26 mouse cellular contexts compared by ENCODE assay signal in genomic region chr13:73734379-73734778, GRCm38 (mm10). TPM values are rescaled to one million over a fixed set of nuclear protein-coding genes. Genes with fewer than 3 reads are reported as not detected.
DNase-seq lines count a peak whose midpoint lies in the region; ATAC-seq and TF ChIP-seq lines count a peak whose summit lies in the region.
"Had no signal": no experiment of that assay in that cellular context is flagged by ENCODE, and none has a peak within 500 bp of the region (broad histone marks: within the 10 kb centered on the region; RNA-seq: fewer than 3 reads in every experiment).

No protein-coding gene starts in this region.

- no peak overlapping the region for H3K4me2 ChIP-seq in heart, embryonic 12.5 days
- H3K4me2 ChIP-seq in liver, embryonic 11.5 days, result no peak overlapping the region
- peak overlapping the region; percentile 62 for H3K4me2 ChIP-seq in stomach, postnatal 0 days (replicated peaks; ENCODE audit: low read depth)
- H3K4me2 ChIP-seq: embryonic facial prominence, embryonic 12.5 days; forebrain, embryonic 13.5 days; forebrain, embryonic 15.5 days had no signal

- peak overlapping the region; percentile 89 for H3K27ac ChIP-seq in heart, adult 2 months
- no peak overlapping the region for H3K27ac ChIP-seq in heart, embryonic 12.5 days (ENCODE audit: poor library complexity, severe bottlenecking)
- H3K27ac ChIP-seq in liver, adult 2 months (replicated peaks; ENCODE audit: insufficient read depth, low read depth, low read length), result no peak overlapping the region; the same call in 1 of the 2 replicates
- no peak overlapping the region for H3K27ac ChIP-seq in liver, embryonic 11.5 days (ENCODE audit: low read depth, low read length)
- 0 out of 2 replicates have a peak overlapping the region, but pooled peaks have one; percentile 8 for H3K27ac ChIP-seq in spleen, adult 2 months (ENCODE audit: insufficient read depth, low read length)
- no peak overlapping the region for H3K27ac ChIP-seq in stomach, postnatal 0 days (replicated peaks)
- H3K27ac ChIP-seq: embryonic facial prominence, embryonic 10.5 days; embryonic facial prominence, embryonic 12.5 days; forebrain, embryonic 13.5 days; forebrain, embryonic 15.5 days had no signal

- H3K79me2 ChIP-seq in heart, adult 2 months (replicated peaks; ENCODE audit: control insufficient read depth, insufficient read depth, low read length), result no peaks in the 10 kb centered on the region; the same call in 1 of the 2 replicates
- H3K79me2 ChIP-seq in liver, adult 2 months (ENCODE audit: control insufficient read depth, insufficient read depth, low read length), result peaks cover 3% of the 10 kb centered on the region; the same call in 1 of the 2 replicates

- TF ChIP-seq EP300 in heart, adult 2 months (IDR thresholded peaks at IDR 0.05; ENCODE audit: insufficient read depth, low read depth, low read length), result 0 out of 2 replicates have a peak, but pooled peaks have one; percentile 62
- TF ChIP-seq EP300 in stomach, postnatal 0 days (optimal IDR thresholded peaks at IDR 0.05), result no peak

- no peaks in the 10 kb centered on the region; the same call in none of the 2 replicates for H3K36me3 ChIP-seq in heart, adult 2 months (ENCODE audit: control insufficient read depth, insufficient read depth, low read length)
- H3K36me3 ChIP-seq in heart, embryonic 12.5 days, result no peaks in the 10 kb centered on the region
- H3K36me3 ChIP-seq in liver, adult 2 months (ENCODE audit: control insufficient read depth, insufficient read depth, low read length), result no peaks in the 10 kb centered on the region
- H3K36me3 ChIP-seq in liver, embryonic 11.5 days (ENCODE audit: control insufficient read depth, insufficient read depth, low read length), result no peaks in the 10 kb centered on the region
- no peaks in the 10 kb centered on the region for H3K36me3 ChIP-seq in spleen, adult 2 months (ENCODE audit: control insufficient read depth, insufficient read depth, low read length)
- no peaks in the 10 kb centered on the region for H3K36me3 ChIP-seq in stomach, postnatal 0 days (ENCODE audit: control insufficient read depth, insufficient read depth, low read length)
- H3K36me3 ChIP-seq: embryonic facial prominence, embryonic 10.5 days; embryonic facial prominence, embryonic 12.5 days; forebrain, embryonic 15.5 days had no signal

- peak overlapping the region; percentile 15; the same call in 1 of the 2 replicates for H3K9ac ChIP-seq in heart, adult 2 months (ENCODE audit: low read depth, low read length)
- H3K9ac ChIP-seq in heart, embryonic 12.5 days, result no peak overlapping the region
- H3K9ac ChIP-seq in liver, adult 2 months (ENCODE audit: low read depth, low read length), result no peak overlapping the region
- no peak overlapping the region for H3K9ac ChIP-seq in liver, embryonic 11.5 days (ENCODE audit: low read depth, low read length)
- no peak overlapping the region for H3K9ac ChIP-seq in stomach, postnatal 0 days (ENCODE audit: low read length)
- H3K9ac ChIP-seq: embryonic facial prominence, embryonic 12.5 days; forebrain, embryonic 13.5 days; forebrain, embryonic 15.5 days had no signal

- no peak for ATAC-seq in heart, embryonic 12.5 days (ENCODE audit: insufficient number of reproducible peaks, low FRiP score)
- no peak for ATAC-seq in liver, embryonic 11.5 days (replicated peaks; ENCODE audit: low FRiP score)
- ATAC-seq in stomach, postnatal 0 days (ENCODE audit: low FRiP score, low TSS enrichment), result no peak
- ATAC-seq: forebrain, embryonic 13.5 days; forebrain, embryonic 15.5 days had no signal

- H3K4me1 ChIP-seq in heart, adult 2 months (ENCODE audit: control insufficient read depth, insufficient read depth, low read length), result peaks cover 11% of the 10 kb centered on the region
- H3K4me1 ChIP-seq in heart, embryonic 12.5 days (replicated peaks), result peaks cover 9% of the 10 kb centered on the region
- H3K4me1 ChIP-seq in liver, adult 2 months (ENCODE audit: control insufficient read depth, insufficient read depth, low read length), result peaks cover 27% of the 10 kb centered on the region
- H3K4me1 ChIP-seq in liver, embryonic 11.5 days (replicated peaks; ENCODE audit: control insufficient read depth, insufficient read depth, low read length), result peaks cover 5% of the 10 kb centered on the region; the same call in 1 of the 2 replicates
- peaks cover 10% of the 10 kb centered on the region; the same call in 1 of the 2 replicates for H3K4me1 ChIP-seq in spleen, adult 2 months (ENCODE audit: control insufficient read depth, insufficient read depth, insufficient read length)
- H3K4me1 ChIP-seq in stomach, postnatal 0 days (replicated peaks; ENCODE audit: control insufficient read depth, insufficient read depth), result no peaks in the 10 kb centered on the region

- no peak for TF ChIP-seq CTCF in heart, adult 2 months (IDR thresholded peaks at IDR 0.05)
- no peak for TF ChIP-seq CTCF in liver, adult 2 months (IDR thresholded peaks at IDR 0.05; ENCODE audit: low read depth, low read length)
- no peak for TF ChIP-seq CTCF in spleen, adult 2 months (IDR thresholded peaks at IDR 0.05; ENCODE audit: extremely low read depth, insufficient read depth, insufficient read length, insufficient replicate concordance)
- TF ChIP-seq CTCF in stomach, postnatal 0 days (IDR thresholded peaks at IDR 0.05; ENCODE audit: low read depth), result no peak

- WGBS in heart, adult 2 months, result 53% methylated on average over 1 of the region's 1 CpGs
- WGBS in heart, embryonic 12.5 days, result 64% methylated on average over 1 of the region's 1 CpGs
- whole genome bisulfite sequencing in liver, adult 2 months, result 17% methylated on average over 1 of the region's 1 CpGs
- 75% methylated on average over 1 of the region's 1 CpGs for WGBS in liver, embryonic 11.5 days
- WGBS in spleen, adult 2 months, result 73% methylated on average over 1 of the region's 1 CpGs
- 78% methylated on average over 1 of the region's 1 CpGs for WGBS in stomach, postnatal 0 days

- no peaks in the 10 kb centered on the region for H3K9me3 ChIP-seq in heart, embryonic 12.5 days (replicated peaks)
- H3K9me3 ChIP-seq in liver, embryonic 11.5 days (ENCODE audit: control insufficient read depth, low read length), result no peaks in the 10 kb centered on the region
- no peaks in the 10 kb centered on the region for H3K9me3 ChIP-seq in stomach, postnatal 0 days (ENCODE audit: control insufficient read depth, low read length)
- H3K9me3 ChIP-seq: embryonic facial prominence, embryonic 10.5 days; embryonic facial prominence, embryonic 12.5 days; forebrain, embryonic 13.5 days; forebrain, embryonic 15.5 days had no signal

- TF ChIP-seq POLR2A in heart, adult 2 months (IDR thresholded peaks at IDR 0.05; ENCODE audit: insufficient read depth, low read depth, low read length), result no peak
- no peak for TF ChIP-seq POLR2A in liver, adult 2 months (IDR thresholded peaks at IDR 0.05; ENCODE audit: extremely low read depth, insufficient read depth, low read length)
- TF ChIP-seq POLR2A in spleen, adult 2 months (IDR thresholded peaks at IDR 0.05; ENCODE audit: low read depth, low read length), result no peak

- intact Hi-C loops in heart, adult 2 months (cut with DNase I), result no loop called here

- DNase-seq in heart, adult 2 months, result peak in 1 of 2 experiments; percentile 36
- DNase-seq in liver, adult 2 months (ENCODE audit: extremely low read depth, low read depth, low spot score), result peak; percentile 66
- DNase-seq in liver, embryonic 11.5 days (ENCODE audit: low spot score), result no peak
- DNase-seq in spleen, adult 2 months (ENCODE audit: low read depth in 1 of 2, low spot score in 2 of 2), result no peak
- no peak for DNase-seq in spleen, postnatal 14 days (ENCODE audit: low spot score in 2 of 2)
- no peak for DNase-seq in stomach, postnatal 0 days (ENCODE audit: low spot score)
- DNase-seq in cerebellum, postnatal 25 days, result no peak
- DNase-seq: adrenal gland, adult 2 months; adrenal gland, postnatal 10 days; adrenal gland, postnatal 25 days; cerebellum, adult 11 months; cerebellum, adult 18-20 months; cerebellum, adult 8-10 months; cerebellum, adult 9-11 months; cerebellum, postnatal 14 days had no signal

- no peaks in the 10 kb centered on the region for H3K27me3 ChIP-seq in heart, adult 2 months (ENCODE audit: control insufficient read depth, insufficient read depth, low read length)
- H3K27me3 ChIP-seq in heart, embryonic 12.5 days (replicated peaks), result peaks cover 31% of the 10 kb centered on the region
- H3K27me3 ChIP-seq in liver, adult 2 months (ENCODE audit: control insufficient read depth, insufficient read depth, low read length), result no peaks in the 10 kb centered on the region
- peaks cover 34% of the 10 kb centered on the region for H3K27me3 ChIP-seq in liver, embryonic 11.5 days (replicated peaks; ENCODE audit: control insufficient read depth, insufficient read depth, low read length)
- H3K27me3 ChIP-seq in spleen, adult 2 months (ENCODE audit: control insufficient read depth, insufficient read depth, low read length), result 0 out of 2 replicates have a peak, but pooled peaks cover 5% of the 10 kb centered on the region
- H3K27me3 ChIP-seq in stomach, postnatal 0 days (ENCODE audit: control insufficient read depth, insufficient read depth, low read length), result no peaks in the 10 kb centered on the region

- H3K4me3 ChIP-seq in heart, adult 2 months, result no peak overlapping the region
- H3K4me3 ChIP-seq in heart, embryonic 12.5 days, result no peak overlapping the region
- no peak overlapping the region for H3K4me3 ChIP-seq in liver, adult 2 months (ENCODE audit: insufficient read depth, low read depth, low read length)
- no peak overlapping the region for H3K4me3 ChIP-seq in liver, embryonic 11.5 days (ENCODE audit: low read depth, low read length)
- H3K4me3 ChIP-seq in spleen, adult 2 months (ENCODE audit: extremely low read depth, insufficient read depth, insufficient read length), result peak overlapping the region; percentile 2; the same call in 1 of the 2 replicates
- no peak overlapping the region for H3K4me3 ChIP-seq in stomach, postnatal 0 days (ENCODE audit: low read depth, low read length)
- H3K4me3 ChIP-seq: embryonic facial prominence, embryonic 10.5 days; embryonic facial prominence, embryonic 12.5 days; forebrain, embryonic 13.5 days; forebrain, embryonic 15.5 days had no signal

RNA-seq across cellular contexts. Expression of gene Slc12a7, which starts 1.5 kb away (rescaled TPM):
- 100 to 1,000 TPM; 177 to 190 TPM for total RNA-seq in heart, adult 2 months (2021)
- 154 and 215 TPM in 2 replicates for polyA plus RNA-seq in heart, adult 2 months (2012; rRNA removed)
- 52.1 and 53.2 TPM in 2 replicates for polyA plus RNA-seq in heart, embryonic 12.5 days (2016; fragmentation: Nextera tagmentation; extraction: Ambion mirVana)
- total RNA-seq in liver, adult 2 months (2014; rRNA removed), result 38.0 and 48.6 TPM in 2 replicates
- 69.9 and 91.0 TPM in 2 replicates for polyA plus RNA-seq in liver, adult 2 months (2012; rRNA removed)
- 20.4 and 21.0 TPM in 2 replicates for polyA plus RNA-seq in liver, embryonic 11.5 days (2014; fragmentation: Nextera tagmentation; extraction: Ambion mirVana)
- polyA plus RNA-seq in spleen, adult 2 months (2012; rRNA removed), result 56.2 and 60.2 TPM in 2 replicates
- 17.9 and 19.0 TPM in 2 replicates for polyA plus RNA-seq in stomach, postnatal 0 days (2015; fragmentation: Nextera tagmentation; extraction: Ambion mirVana)

RNA-seq across cellular contexts. Expression of gene Slc6a19, which starts 29.7 kb away (rescaled TPM):
- total RNA-seq in heart, adult 2 months (2021), result not detected
- 0.08 TPM in 1 of 2 replicates, not detected in the other for polyA plus RNA-seq in heart, adult 2 months (2012; rRNA removed)
- not detected in 2 replicates for polyA plus RNA-seq in heart, embryonic 12.5 days (2016; fragmentation: Nextera tagmentation; extraction: Ambion mirVana)
- 0.13 and 0.28 TPM in 2 replicates for total RNA-seq in liver, adult 2 months (2014; rRNA removed)
- polyA plus RNA-seq in liver, adult 2 months (2012; rRNA removed), result 0.31 and 0.33 TPM in 2 replicates
- 0.47 and 0.84 TPM in 2 replicates for polyA plus RNA-seq in liver, embryonic 11.5 days (2014; fragmentation: Nextera tagmentation; extraction: Ambion mirVana)
- 0.28 and 0.44 TPM in 2 replicates for polyA plus RNA-seq in spleen, adult 2 months (2012; rRNA removed)
- 8.8 and 9.2 TPM in 2 replicates for polyA plus RNA-seq in stomach, postnatal 0 days (2015; fragmentation: Nextera tagmentation; extraction: Ambion mirVana)
- total RNA-seq: MEL had no signal
- polyA plus RNA-seq: C2C12; forebrain, embryonic 11.5 days had no signal

RNA-seq across cellular contexts. Expression of gene Slc6a18, which starts 56.6 kb away (rescaled TPM):
- not detected for total RNA-seq in heart, adult 2 months (2021)
- not detected in 2 replicates for polyA plus RNA-seq in heart, adult 2 months (2012; rRNA removed)
- polyA plus RNA-seq in heart, embryonic 12.5 days (2016; fragmentation: Nextera tagmentation; extraction: Ambion mirVana), result not detected in 2 replicates
- total RNA-seq in liver, adult 2 months (2014; rRNA removed), result not detected in 2 replicates
- polyA plus RNA-seq in liver, adult 2 months (2012; rRNA removed), result 0.15 TPM in 1 of 2 replicates, not detected in the other
- not detected in 2 replicates for polyA plus RNA-seq in liver, embryonic 11.5 days (2014; fragmentation: Nextera tagmentation; extraction: Ambion mirVana)
- polyA plus RNA-seq in spleen, adult 2 months (2012; rRNA removed), result 0.42 TPM in 1 of 2 replicates, not detected in the other
- polyA plus RNA-seq in stomach, postnatal 0 days (2015; fragmentation: Nextera tagmentation; extraction: Ambion mirVana), result not detected in 2 replicates
- total RNA-seq: adrenal gland, adult 2 months; adrenal gland, postnatal 10 days; adrenal gland, postnatal 25 days; ES-E14; MEL had no signal
- polyA plus RNA-seq: adrenal gland, adult 2 months; brain, embryonic 14.5 days; C2C12; embryonic facial prominence, embryonic 10.5 days; embryonic facial prominence, embryonic 12.5 days; embryonic facial prominence, embryonic 14.5 days; forebrain, embryonic 11.5 days; forebrain, embryonic 13.5 days; forebrain, embryonic 15.5 days had no signal

Comparison
In these comparisons a context has a peak if more than half of its experiments do, and no peak if none do; other contexts are left out.
1. H3K27ac ChIP-seq: peak in heart, adult 2 months (single experiment) and spleen, adult 2 months (single experiment); none in heart, embryonic 12.5 days (single experiment), liver, adult 2 months (single experiment), liver, embryonic 11.5 days (single experiment) and stomach, postnatal 0 days (single experiment).